In genomic region chr4:151360976-151361673, GRCm38 (mm10) we compare ENCODE assay signal across 15 mouse cellular contexts.
DNase-seq lines count a peak whose midpoint lies in the region; ATAC-seq lines count a peak whose summit lies in the region.
"Had no signal": no experiment of that assay in that cellular context is flagged by ENCODE, and none has a peak within 500 bp of the region (broad histone marks: within the 10 kb centered on the region; RNA-seq: fewer than 3 reads in every experiment).

No protein-coding gene starts in this region.

- H3K27me3 ChIP-seq in heart, embryonic 11.5 days (ENCODE audit: control insufficient read depth, insufficient read depth, low read length): 0 out of 2 replicates have a peak, but pooled peaks cover 4% of the 10 kb centered on the region
- no peaks in the 10 kb centered on the region for H3K27me3 ChIP-seq in hindbrain, embryonic 16.5 days (replicated peaks; ENCODE audit: control insufficient read depth, insufficient read depth, low read length)
- H3K27me3 ChIP-seq: CH12.LX, Patski had no signal

- 67% methylated on average over 20 of the region's 20 CpGs for WGBS in heart, embryonic 11.5 days (ENCODE audit: insufficient replicate concordance)
- 40% methylated on average over 20 of the region's 20 CpGs for WGBS in hindbrain, embryonic 16.5 days

- H3K4me2 ChIP-seq in heart, embryonic 11.5 days: no peak overlapping the region
- no peak overlapping the region for H3K4me2 ChIP-seq in hindbrain, embryonic 16.5 days (ENCODE audit: low read length)
- H3K4me2 ChIP-seq: liver, embryonic 11.5 days had no signal

- H3K9ac ChIP-seq in heart, embryonic 11.5 days (ENCODE audit: low read depth, low read length): no peak overlapping the region
- H3K9ac ChIP-seq in hindbrain, embryonic 16.5 days (ENCODE audit: low read depth, low read length): no peak overlapping the region

- intact Hi-C loops in heart, postnatal 10 days (cut with DNase I): no loop called here

- H3K36me3 ChIP-seq in heart, embryonic 11.5 days (ENCODE audit: control insufficient read depth, insufficient read depth, low read length): no peaks in the 10 kb centered on the region
- no peaks in the 10 kb centered on the region for H3K36me3 ChIP-seq in hindbrain, embryonic 16.5 days (ENCODE audit: control insufficient read depth, insufficient read depth, low read length)

- H3K4me3 ChIP-seq in heart, embryonic 11.5 days (ENCODE audit: low read depth, low read length): no peak overlapping the region
- no peak overlapping the region for H3K4me3 ChIP-seq in hindbrain, embryonic 16.5 days (ENCODE audit: low read length)

- H3K4me1 ChIP-seq in heart, embryonic 11.5 days (ENCODE audit: control insufficient read depth, insufficient read depth, low read length): no peaks in the 10 kb centered on the region
- peaks cover 16% of the 10 kb centered on the region for H3K4me1 ChIP-seq in hindbrain, embryonic 16.5 days (ENCODE audit: control insufficient read depth, insufficient read depth, low read depth, low read length)

- ATAC-seq in heart, embryonic 11.5 days (replicated peaks; ENCODE audit: insufficient number of reproducible peaks, low FRiP score, low TSS enrichment): no peak
- 0 out of 2 replicates have a peak, but pooled peaks have one; percentile 25 for ATAC-seq in hindbrain, embryonic 16.5 days
- ATAC-seq in monocyte, adult 5-6 weeks (replicated peaks; ENCODE audit: insufficient number of reproducible peaks, low FRiP score, low TSS enrichment, poor library complexity, severe bottlenecking): no peak
- ATAC-seq: forebrain, embryonic 16.5 days; Patski had no signal

- H3K9me3 ChIP-seq in heart, embryonic 11.5 days (replicated peaks; ENCODE audit: control insufficient read depth, low read length): no peaks in the 10 kb centered on the region
- no peaks in the 10 kb centered on the region for H3K9me3 ChIP-seq in hindbrain, embryonic 16.5 days (ENCODE audit: control insufficient read depth, low read length)

- peak; percentile 26 to 40 for DNase-seq in heart, postnatal 10 days
- peak; percentile 57 for DNase-seq in brain, adult 2 months (ENCODE audit: low read depth, low spot score)
- peak; percentile 41 for DNase-seq in cerebellum, adult 11-12 months
- DNase-seq in urinary bladder, postnatal 25 days (ENCODE audit: low spot score): no peak
- DNase-seq: adrenal gland, adult 8-10 months; gastrocnemius, postnatal 25 days; kidney, adult 9 months; thymus, postnatal 36 days had no signal

- H3K27ac ChIP-seq in heart, embryonic 11.5 days (ENCODE audit: low read depth, low read length): no peak overlapping the region
- H3K27ac ChIP-seq in hindbrain, embryonic 16.5 days (ENCODE audit: low read depth, low read length): peak overlapping the region; percentile 42; the same call in 1 of the 2 replicates
